Mouse (Mus musculus) stomach, embryonic 15.5 days (tissue): Measurements from ENCODE around the gene Gm10139. TPM values are rescaled to one million over a fixed set of nuclear protein-coding genes. Genes with fewer than 3 reads are reported as not detected.
"Not testable (repeated sequence)": the region's sequence is repeated elsewhere in the genome, so short reads cannot be mapped to it uniquely, and the experiment has no call there.

Source experiments
- ATAC-seq: fragments of 200-750 bp; cut with Nextera tagmentation; 2 replicates; pipeline ENCODE4 v1.8.0; 2017; ENCODE audit warnings: low read depth, moderate number of reproducible peaks, moderate TSS enrichment; ENCODE audit not compliant: insufficient read depth, low FRiP score
- H3K27ac ChIP-seq: fragments of 300-500 bp; sonication (generic); 2 replicates; pipeline ENCODE4 v1.5.1; 2015; ENCODE audit warnings: mild to moderate bottlenecking, inconsistent platforms
- H3K27me3 ChIP-seq: fragments of 300-500 bp; sonication (generic); replicated peaks from 2 replicates; pipeline ENCODE4 v1.6.1; 2015; ENCODE audit warnings: inconsistent platforms
- H3K36me3 ChIP-seq: fragments of 300-500 bp; sonication (generic); 2 replicates; pipeline ENCODE4 v1.6.1; 2015; ENCODE audit warnings: inconsistent platforms
- H3K4me1 ChIP-seq: fragments of 300-500 bp; sonication (generic); 2 replicates; pipeline ENCODE4 v1.6.1; 2015; ENCODE audit warnings: inconsistent platforms
- H3K4me2 ChIP-seq: fragments of 300-500 bp; sonication (generic); 2 replicates; pipeline ENCODE4 v1.6.1; 2015; ENCODE audit warnings: mild to moderate bottlenecking, inconsistent platforms
- H3K4me3 ChIP-seq: fragments of 300-500 bp; sonication (generic); replicated peaks from 2 replicates; pipeline ENCODE4 v1.5.1; 2015; ENCODE audit warnings: inconsistent platforms
- H3K9ac ChIP-seq: fragments of 300-500 bp; sonication (generic); 2 replicates; pipeline ENCODE4 v1.6.1; 2015; ENCODE audit warnings: inconsistent platforms
- H3K9me3 ChIP-seq: fragments of 300-500 bp; sonication (generic); 2 replicates; pipeline ENCODE4 v1.6.1; 2016; ENCODE audit warnings: inconsistent platforms
- WGBS: fragments of 180-500 bp; shearing (Covaris S2); methylation state at CpG from one replicate; pipeline ENCODE4 v1.1.7; 2015; 5-methylcytosine and 5-hydroxymethylcytosine counted together
- polyA plus RNA-seq: library from polyadenylated mRNA; unstranded; fragments of >200 nt; fragmentation: Nextera tagmentation; extraction: Ambion mirVana; gene quantifications from 2 replicates; pipeline ENCODE4 v1.2.1, GENCODE M21; 2015

Gene Gm10139
- polyA plus RNA-seq, result not detected in 2 replicates

GRCm38 (mm10) chr13:65512378-65512777 lies at the start of gene Gm10139:
Gene Gm10139 (plus strand): TSS chr13:65512678.
- H3K9ac ChIP-seq, H3K27ac ChIP-seq, H3K4me3 ChIP-seq, H3K4me2 ChIP-seq, H3K36me3 ChIP-seq, H3K27me3 ChIP-seq, H3K9me3 ChIP-seq, H3K4me1 ChIP-seq, ATAC-seq: not testable (repeated sequence)
- WGBS, result 62% methylated on average over 1 of the region's 3 CpGs

- H3K36me3 ChIP-seq, H3K27me3 ChIP-seq, H3K4me1 ChIP-seq, H3K9ac ChIP-seq, H3K27ac ChIP-seq, H3K4me2 ChIP-seq, H3K9me3 ChIP-seq, ATAC-seq, H3K4me3 ChIP-seq: not testable (repeated sequence)
- WGBS, result 76% methylated on average over 4 of the region's 4 CpGs
These were observed 45.2 kb downstream of the Gm10139 start for GRCm38 (mm10) chr13:65557636-65558035.

Other genes with a start within 250 kb of the Gm10139 start
- gene Zfp369, start 233.9 kb upstream of the Gm10139 start, polyA plus RNA-seq, result 9.0 and 11.2 TPM in 2 replicates